Mouse (Mus musculus) neural tube, embryonic 15.5 days (tissue): ENCODE measurements around the gene Serpinb1a. TPM values are rescaled to one million over a fixed set of nuclear protein-coding genes. Genes with fewer than 3 reads are reported as not detected.

Experiments used
- ATAC-seq: fragments of 200-750 bp; cut with Nextera tagmentation; 2 replicates; pipeline ENCODE4 v1.8.0; 2017; ENCODE audit warnings: mild to moderate bottlenecking, moderate TSS enrichment, moderate library complexity; ENCODE audit not compliant: low FRiP score
- H3K27ac ChIP-seq: fragments of 300-500 bp; sonication (generic); replicated peaks from 2 replicates; pipeline ENCODE4 v1.5.1; 2015; ENCODE audit warnings: mild to moderate bottlenecking, inconsistent platforms
- H3K27me3 ChIP-seq: fragments of 300-500 bp; sonication (generic); replicated peaks from 2 replicates; pipeline ENCODE4 v1.6.1; 2015; ENCODE audit warnings: inconsistent platforms
- H3K36me3 ChIP-seq: fragments of 300-500 bp; sonication (generic); 2 replicates; pipeline ENCODE4 v1.6.1; 2015; ENCODE audit warnings: inconsistent platforms
- H3K4me1 ChIP-seq: fragments of 300-500 bp; sonication (generic); 2 replicates; pipeline ENCODE4 v1.6.1; 2015; ENCODE audit warnings: inconsistent platforms
- H3K4me2 ChIP-seq: fragments of 300-500 bp; sonication (generic); 2 replicates; pipeline ENCODE4 v1.6.1; 2015; ENCODE audit warnings: inconsistent platforms, mild to moderate bottlenecking, moderate library complexity
- H3K4me3 ChIP-seq: fragments of 300-500 bp; sonication (generic); replicated peaks from 2 replicates; pipeline ENCODE4 v1.5.1; 2015; ENCODE audit warnings: mild to moderate bottlenecking, inconsistent platforms
- H3K9ac ChIP-seq: fragments of 300-500 bp; sonication (generic); replicated peaks from 2 replicates; pipeline ENCODE4 v1.6.1; 2015; ENCODE audit warnings: mild to moderate bottlenecking, inconsistent platforms
- H3K9me3 ChIP-seq: fragments of 300-500 bp; sonication (generic); replicated peaks from 2 replicates; pipeline ENCODE4 v1.6.1; 2016; ENCODE audit warnings: inconsistent platforms
- WGBS: fragments of 180-500 bp; shearing (Covaris S2); methylation state at CpG from one replicate; pipeline ENCODE4 v1.1.7; 2015; ENCODE audit warnings: mixed read lengths; 5-methylcytosine and 5-hydroxymethylcytosine counted together
- polyA plus RNA-seq: library from polyadenylated mRNA; unstranded; fragments of >200 nt; fragmentation: Nextera tagmentation; extraction: Ambion mirVana; gene quantifications from 2 replicates; pipeline ENCODE4 v1.2.1, GENCODE M21; 2015

Gene Serpinb1a
- polyA plus RNA-seq, 1 experiment from 2014 or later, result 3.3 TPM

GRCm38 (mm10) chr13:32794619-32795018 lies 56.4 kb downstream of the Serpinb1a start:
- Histone ChIP-seq H3K4me2 (no peak overlapping the region), H3K27me3 (no peaks in the 10 kb centered on the region), H3K4me1 (0 out of 2 replicates have a peak, but pooled peaks cover 2% of the 10 kb centered on the region), H3K9ac (no peak overlapping the region), H3K27ac (no peak overlapping the region), H3K36me3 (no peaks in the 10 kb centered on the region), H3K4me3 (no peak overlapping the region), H3K9me3 (no peaks in the 10 kb centered on the region)
- WGBS, result 73% methylated on average over 2 of the region's 2 CpGs
- no peak for ATAC-seq

Other genes with a start within 250 kb of the Serpinb1a start
- gene Mylk4, start 67.2 kb downstream of the Serpinb1a start, polyA plus RNA-seq, result 0.40 and 0.52 TPM in 2 replicates
- gene Wrnip1, start 49.1 kb downstream of the Serpinb1a start, polyA plus RNA-seq, result 35.8 and 42.8 TPM in 2 replicates
- not detected in 2 replicates for gene D930007J09Rik, start 48.3 kb downstream of the Serpinb1a start, polyA plus RNA-seq
- 0.20 TPM in 1 of 2 replicates, not detected in the other for gene Serpinb1c, start 47.0 kb upstream of the Serpinb1a start, polyA plus RNA-seq
- 1.4 and 4.0 TPM in 2 replicates for gene Serpinb6b, start 114.0 kb upstream of the Serpinb1a start, polyA plus RNA-seq
- 2.0 and 4.3 TPM in 2 replicates for gene Serpinb9, start 152.1 kb upstream of the Serpinb1a start, polyA plus RNA-seq
- 0.32 and 0.50 TPM in 2 replicates for gene Serpinb9b, start 176.2 kb upstream of the Serpinb1a start, polyA plus RNA-seq
- 37.2 and 42.1 TPM in 2 replicates for gene Serpinb1b, start 227.4 kb upstream of the Serpinb1a start, polyA plus RNA-seq